In genomic region chr16:50688818-50689506, GRCm38 (mm10) we compare ENCODE assay signal across 8 mouse cellular contexts.
DNase-seq lines count a peak whose midpoint lies in the region; ATAC-seq and TF ChIP-seq lines count a peak whose summit lies in the region.

No protein-coding gene starts in this region.

- H3K36me3 ChIP-seq in forebrain, embryonic 13.5 days (ENCODE audit: poor library complexity, severe bottlenecking) = no peaks in the 10 kb centered on the region
- no peaks in the 10 kb centered on the region for H3K36me3 ChIP-seq in forebrain, embryonic 10.5 days (replicated peaks)
- H3K36me3 ChIP-seq in lung, embryonic 15.5 days = no peaks in the 10 kb centered on the region

- TF ChIP-seq POLR2A in olfactory bulb, adult 2 months (IDR thresholded peaks at IDR 0.05; ENCODE audit: insufficient read depth, low read depth, low read length) = no peak

- H3K4me1 ChIP-seq in forebrain, embryonic 13.5 days = no peaks in the 10 kb centered on the region
- no peaks in the 10 kb centered on the region for H3K4me1 ChIP-seq in forebrain, embryonic 10.5 days
- H3K4me1 ChIP-seq in lung, embryonic 15.5 days = no peaks in the 10 kb centered on the region
- peaks cover 3% of the 10 kb centered on the region for H3K4me1 ChIP-seq in olfactory bulb, adult 2 months (ENCODE audit: control insufficient read depth, insufficient read depth, low read length)

- no peak for DNase-seq in forebrain, embryonic 10.5 days (ENCODE audit: extremely low spot score, low spot score)
- no peak for DNase-seq in lung, postnatal 36 days
- DNase-seq in heart, postnatal 10 days = peak; percentile 2 to 4
- DNase-seq in left cerebral cortex, postnatal 4 days = no peak
- DNase-seq in c-Kit-positive CD71-positive TER-119-positive erythroid progenitor cells, embryonic 14.5 days (ENCODE audit: low spot score) = no peak

- 0 out of 2 replicates have a peak overlapping the region, but pooled peaks have one; percentile 20 for H3K4me2 ChIP-seq in forebrain, embryonic 13.5 days
- peak overlapping the region; percentile 47 for H3K4me2 ChIP-seq in lung, embryonic 15.5 days

- H3K27me3 ChIP-seq in forebrain, embryonic 13.5 days = no peaks in the 10 kb centered on the region
- H3K27me3 ChIP-seq in forebrain, embryonic 10.5 days (ENCODE audit: poor library complexity, severe bottlenecking) = no peaks in the 10 kb centered on the region
- no peaks in the 10 kb centered on the region for H3K27me3 ChIP-seq in lung, embryonic 15.5 days

- H3K4me3 ChIP-seq in forebrain, embryonic 13.5 days = no peak overlapping the region
- no peak overlapping the region for H3K4me3 ChIP-seq in forebrain, embryonic 10.5 days
- H3K4me3 ChIP-seq in lung, embryonic 15.5 days = peak overlapping the region; percentile 33
- H3K4me3 ChIP-seq in olfactory bulb, adult 2 months (ENCODE audit: insufficient read depth, low read depth, low read length) = peak overlapping the region; percentile 56

- TF ChIP-seq CTCF in olfactory bulb, adult 2 months (IDR thresholded peaks at IDR 0.05; ENCODE audit: insufficient read depth, low read depth, low read length) = no peak

- intact Hi-C loops in heart, postnatal 10 days (cut with DNase I) = loop anchor here (1.0 kb wide), 1 partner anchor 159 kb away; no protein-coding TSS in a partner anchor
- intact Hi-C loops in left cerebral cortex, postnatal 4 days (cut with DNase I) = loop anchor here (2.0 kb wide), 1 partner anchor 160 kb away; no protein-coding TSS in a partner anchor

- ATAC-seq in forebrain, embryonic 13.5 days = peak; percentile 81
- ATAC-seq in lung, embryonic 15.5 days (ENCODE audit: borderline replicate concordance, extremely low read depth, low FRiP score, low TSS enrichment) = 0 out of 2 replicates have a peak, but pooled peaks have one; percentile 46

- no peaks in the 10 kb centered on the region for H3K9me3 ChIP-seq in forebrain, embryonic 13.5 days (replicated peaks)
- no peaks in the 10 kb centered on the region for H3K9me3 ChIP-seq in forebrain, embryonic 10.5 days
- H3K9me3 ChIP-seq in lung, embryonic 15.5 days = no peaks in the 10 kb centered on the region

- H3K27ac ChIP-seq in forebrain, embryonic 13.5 days = no peak overlapping the region
- no peak overlapping the region for H3K27ac ChIP-seq in forebrain, embryonic 10.5 days
- H3K27ac ChIP-seq in lung, embryonic 15.5 days = no peak overlapping the region
- H3K27ac ChIP-seq in olfactory bulb, adult 2 months (ENCODE audit: insufficient read depth, low read depth, low read length) = no peak overlapping the region

- 78% methylated on average over 11 of the region's 11 CpGs for WGBS in forebrain, embryonic 13.5 days
- 84% methylated on average over 11 of the region's 11 CpGs for WGBS in forebrain, embryonic 10.5 days
- 45% methylated on average over 11 of the region's 11 CpGs for WGBS in lung, embryonic 15.5 days
- 23% methylated on average over 11 of the region's 11 CpGs for WGBS in olfactory bulb, adult 2 months

- H3K9ac ChIP-seq in forebrain, embryonic 13.5 days = no peak overlapping the region
- H3K9ac ChIP-seq in lung, embryonic 15.5 days = no peak overlapping the region

Comparison
In these comparisons a context has a peak if more than half of its experiments do, and no peak if none do; other contexts are left out.
1. H3K4me3 ChIP-seq: peak in lung, embryonic 15.5 days (single experiment) and olfactory bulb, adult 2 months (single experiment); none in forebrain, embryonic 13.5 days (single experiment) and forebrain, embryonic 10.5 days (single experiment).
2. DNase-seq: peak in heart, postnatal 10 days (2 of 2); none in forebrain, embryonic 10.5 days (single experiment), lung, postnatal 36 days (single experiment), left cerebral cortex, postnatal 4 days (single experiment) and c-Kit-positive CD71-positive TER-119-positive erythroid progenitor cells, embryonic 14.5 days (single experiment).